Mouse (Mus musculus): ENCODE results near the gene Prep.

GRCm38 (mm10) chr10:45048622-45049021 lies 18.4 kb upstream of the Prep start:
- no peak for TF ChIP-seq CTCF (IDR thresholded peaks at IDR 0.05; ENCODE audit: borderline replicate concordance, insufficient read depth, low read depth, low read length)
- no peak for TF ChIP-seq POLR2A (IDR thresholded peaks at IDR 0.05; ENCODE audit: borderline replicate concordance, insufficient read depth, low read length)
